Mouse (Mus musculus) cerebellum, adult 2 months (tissue): Measurements from ENCODE around the gene Syngap1. TPM values are rescaled to one million over a fixed set of nuclear protein-coding genes. Genes with fewer than 3 reads are reported as not detected.
"Not testable (repeated sequence)": the region's sequence is repeated elsewhere in the genome, so short reads cannot be mapped to it uniquely, and the experiment has no call there.

Experiments
- DNase-seq, 2 experiments: peaks; one replicate each; pipeline ENCODE4 v3.0.0; 2021
- H3K27ac ChIP-seq: fragments of 200-500 bp; 2 replicates; pipeline ENCODE4 v1.5.1; 2012; ENCODE audit warnings: low read length, control low read depth, inconsistent platforms; ENCODE audit not compliant: insufficient read depth
- H3K27me3 ChIP-seq: fragments of 200-500 bp; 2 replicates; pipeline ENCODE4 v1.6.1; 2012; ENCODE audit warnings: inconsistent platforms, mild to moderate bottlenecking, low read length, moderate library complexity; ENCODE audit not compliant: control insufficient read depth, insufficient read depth
- H3K4me1 ChIP-seq: fragments of 200-500 bp; 2 replicates; pipeline ENCODE4 v1.6.1; 2011; ENCODE audit warnings: low read length; ENCODE audit not compliant: control insufficient read depth, insufficient read depth
- H3K4me3 ChIP-seq: fragments of 200-500 bp; replicated peaks from 2 replicates; pipeline ENCODE3; 2011; ENCODE audit warnings: mild to moderate bottlenecking, low read depth, low read length, control low read depth; ENCODE audit not compliant: insufficient read depth
- CTCF ChIP-seq: fragments of 200-500 bp; IDR thresholded peaks from 2 replicates; pipeline ENCODE4 v1.5.1; 2011; ENCODE audit warnings: low read depth, mild to moderate bottlenecking, control low read depth, low read length, moderate library complexity, borderline replicate concordance; ENCODE audit not compliant: insufficient read depth
- POLR2A ChIP-seq: fragments of 200-500 bp; IDR thresholded peaks from 2 replicates; pipeline ENCODE4 v1.6.1; 2011; ENCODE audit warnings: low read length, control low read depth, borderline replicate concordance; ENCODE audit not compliant: insufficient read depth
- WGBS: fragments of 180-500 bp; shearing (Covaris S2); methylation state at CpG from one replicate; pipeline ENCODE4 v1.1.7; 2018; 5-methylcytosine and 5-hydroxymethylcytosine counted together
- polyA plus RNA-seq: library from polyadenylated mRNA; depleted of rRNA; stranded (reverse); fragments of >200 nt; gene quantifications from 2 replicates; pipeline ENCODE4 v1.2.3, GENCODE M21; 2012

Gene Syngap1
- polyA plus RNA-seq, 1 experiment, result 55.9 TPM

- under 1% methylated on average over 74 of the region's 75 CpGs for WGBS
- DNase-seq, result peak; percentile 96 to 97
- peak within 1 kb of the TSS; percentile 14 for H3K27ac ChIP-seq
Measured at GRCm38 (mm10) chr17:26972703-26973574, 31.9 kb downstream of the Syngap1 start, which contains the start of gene Zbtb9. Gene Zbtb9 (plus strand): TSS chr17:26973167.

GRCm38 (mm10) chr17:26974547-26974946 is 33.5 kb downstream of the Syngap1 start:
- no peak overlapping the region for H3K27ac ChIP-seq
- H3K27me3 ChIP-seq, result no peaks in the 10 kb centered on the region
- 90% methylated on average over 15 of the region's 15 CpGs for WGBS
- no peak overlapping the region for H3K4me3 ChIP-seq
- H3K4me1 ChIP-seq, result peaks cover 11% of the 10 kb centered on the region; the same call in 1 of the 2 replicates
- TF ChIP-seq POLR2A (no peak), CTCF (no peak)
- no peak for DNase-seq

More at GRCm38 (mm10) chr17:26972703-26973574, 31.9 kb downstream of the Syngap1 start, which contains the start of gene Zbtb9:
- Histone ChIP-seq H3K27me3 (no peaks in the 10 kb centered on the region), H3K4me3 (peak within 1 kb of the TSS; percentile 89), H3K4me1 (peaks cover 11% of the 10 kb centered on the region; the same call in 1 of the 2 replicates)
- TF ChIP-seq CTCF (no peak), POLR2A (peak; percentile 98)

- DNase-seq, result no peak
Measured at GRCm38 (mm10) chr17:26975415-26975814, 34.4 kb downstream of the Syngap1 start.

DNA sequence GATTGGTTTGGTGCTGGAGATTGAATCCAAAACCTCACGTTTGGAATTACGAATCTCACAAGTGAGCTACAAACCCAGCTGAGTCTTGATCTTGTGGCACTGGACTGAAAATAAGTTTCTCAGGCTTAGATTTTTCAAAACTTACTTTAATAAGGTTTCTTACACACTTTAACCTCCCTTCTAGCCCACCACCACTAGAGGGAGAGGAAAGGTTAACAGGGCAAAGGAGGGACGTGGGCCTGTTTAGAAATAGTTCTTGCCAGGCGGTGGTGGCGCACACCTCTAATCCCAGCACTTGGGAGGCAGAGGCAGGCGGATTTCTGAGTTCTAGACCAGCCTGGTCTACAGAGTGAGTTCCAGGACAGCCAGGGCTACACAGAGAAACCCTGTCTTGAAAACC is 36.3 kb downstream of the Syngap1 start:
- H3K4me3 ChIP-seq, H3K27ac ChIP-seq, H3K27me3 ChIP-seq, DNase-seq: not testable (repeated sequence)
- H3K4me1 ChIP-seq, result peaks cover 11% of the 10 kb centered on the region; the same call in 1 of the 2 replicates
- 87% methylated on average over 6 of the region's 6 CpGs for WGBS

More at GRCm38 (mm10) chr17:26975415-26975814, 34.4 kb downstream of the Syngap1 start:
- Histone ChIP-seq H3K27me3 (no peaks in the 10 kb centered on the region), H3K4me1 (peaks cover 11% of the 10 kb centered on the region; the same call in 1 of the 2 replicates), H3K27ac (no peak overlapping the region), H3K4me3 (no peak overlapping the region)
- TF ChIP-seq CTCF (no peak), POLR2A (no peak)

DNA sequence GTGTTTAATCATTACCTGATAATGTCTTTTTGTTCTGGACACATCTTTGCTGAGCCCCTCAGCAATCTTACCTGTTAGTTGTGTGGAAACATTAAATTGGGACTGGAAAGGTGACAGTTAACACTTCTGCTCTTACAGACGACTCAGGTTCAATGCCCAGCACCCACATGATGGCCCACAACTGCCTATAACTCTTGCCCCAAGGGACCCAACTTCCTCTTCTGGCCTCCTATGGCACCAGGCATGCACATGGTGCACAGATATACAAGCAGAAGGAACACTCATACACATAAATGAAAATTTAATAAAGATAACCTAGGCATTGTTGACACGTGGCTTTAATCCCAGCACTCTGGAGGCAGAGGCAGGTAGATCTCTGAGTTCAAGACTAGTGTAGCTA is 38.4 kb downstream of the Syngap1 start:
- no peak for DNase-seq
- WGBS, result 69% methylated on average over 2 of the region's 2 CpGs
- no peak for TF ChIP-seq CTCF
- no peak for TF ChIP-seq POLR2A
- Histone ChIP-seq H3K4me1 (peaks cover 4% of the 10 kb centered on the region; the same call in 1 of the 2 replicates), H3K4me3 (no peak overlapping the region), H3K27me3 (no peaks in the 10 kb centered on the region), H3K27ac (no peak overlapping the region)

GRCm38 (mm10) chr17:26981050-26981449 is 40.0 kb downstream of the Syngap1 start:
- 70% methylated on average over 2 of the region's 2 CpGs for WGBS
- Histone ChIP-seq H3K4me3 (no peak overlapping the region), H3K4me1 (no peaks in the 10 kb centered on the region), H3K27ac (no peak overlapping the region), H3K27me3 (no peaks in the 10 kb centered on the region)
- no peak for DNase-seq
- TF ChIP-seq POLR2A (no peak), CTCF (no peak)

DNA sequence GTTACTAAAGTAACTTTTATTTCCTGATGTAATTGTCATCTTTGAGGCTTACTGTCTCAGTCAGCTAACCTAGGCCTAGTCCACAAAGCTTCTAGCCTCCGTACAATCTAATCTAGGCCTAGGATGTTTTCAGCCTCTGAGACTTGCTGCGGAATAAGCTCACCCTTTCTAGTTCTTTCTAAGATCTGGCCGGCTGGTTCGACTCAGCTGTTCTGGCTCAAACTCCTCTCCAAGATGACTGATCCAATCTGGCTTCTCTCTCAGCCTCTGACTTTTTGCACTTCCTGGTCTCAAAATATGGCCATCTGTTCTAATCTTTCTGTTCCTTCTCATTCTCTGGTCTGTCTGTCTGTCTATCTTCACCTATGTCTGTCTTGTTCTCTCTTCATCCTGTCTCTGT is 42.3 kb downstream of the Syngap1 start:
- Histone ChIP-seq H3K27ac (no peak overlapping the region), H3K4me1 (no peaks in the 10 kb centered on the region), H3K4me3 (no peak overlapping the region), H3K27me3 (no peaks in the 10 kb centered on the region)
- TF ChIP-seq POLR2A (no peak), CTCF (no peak)
- DNase-seq, result no peak
- 89% methylated on average over 4 of the region's 4 CpGs for WGBS
